Mouse (Mus musculus) hindbrain, embryonic 16.5 days (tissue): ENCODE data around the gene Hsd17b13. TPM values are rescaled to one million over a fixed set of nuclear protein-coding genes. Genes with fewer than 3 reads are reported as not detected.

ENCODE experiments used
- ATAC-seq: fragments of 200-750 bp; cut with Nextera tagmentation; 2 replicates; pipeline ENCODE4 v1.8.0; 2017; ENCODE audit warnings: moderate TSS enrichment, moderate library complexity
- H3K27ac ChIP-seq: fragments of 300-500 bp; sonication (generic); 2 replicates; pipeline ENCODE4 v1.5.1; 2014; ENCODE audit warnings: low read depth, mild to moderate bottlenecking, control low read depth, low read length, moderate library complexity
- H3K27me3 ChIP-seq: fragments of 300-500 bp; sonication (generic); replicated peaks from 2 replicates; pipeline ENCODE4 v1.6.1; 2014; ENCODE audit warnings: low read length; ENCODE audit not compliant: control insufficient read depth, insufficient read depth
- H3K36me3 ChIP-seq: fragments of 300-500 bp; sonication (generic); 2 replicates; pipeline ENCODE4 v1.6.1; 2014; ENCODE audit warnings: mild to moderate bottlenecking, low read length, moderate library complexity, mixed read lengths; ENCODE audit not compliant: control insufficient read depth, insufficient read depth
- H3K4me1 ChIP-seq: fragments of 300-500 bp; sonication (generic); 2 replicates; pipeline ENCODE4 v1.6.1; 2014; ENCODE audit warnings: low read depth, low read length; ENCODE audit not compliant: control insufficient read depth, insufficient read depth
- H3K4me2 ChIP-seq: fragments of 300-500 bp; sonication (generic); 2 replicates; pipeline ENCODE4 v1.6.1; 2014; ENCODE audit warnings: mild to moderate bottlenecking, low read length, control low read depth, moderate library complexity
- H3K4me3 ChIP-seq: fragments of 300-500 bp; sonication (generic); 2 replicates; pipeline ENCODE4 v1.5.1; 2014; ENCODE audit warnings: mild to moderate bottlenecking, low read length, control low read depth, moderate library complexity
- H3K9ac ChIP-seq: fragments of 300-500 bp; sonication (generic); 2 replicates; pipeline ENCODE4 v1.6.1; 2014; ENCODE audit warnings: low read depth, mild to moderate bottlenecking, control low read depth, low read length, moderate library complexity
- H3K9me3 ChIP-seq: fragments of 300-500 bp; sonication (generic); 2 replicates; pipeline ENCODE4 v1.6.1; 2014; ENCODE audit warnings: mild to moderate bottlenecking, low read length, moderate library complexity; ENCODE audit not compliant: control insufficient read depth
- WGBS: fragments of 180-500 bp; shearing (Covaris S2); extraction: QIAGEN DNeasy Blood & Tissue Kit; methylation state at CpG from one replicate; pipeline ENCODE4 v1.1.7; 2014; 5-methylcytosine and 5-hydroxymethylcytosine counted together
- polyA plus RNA-seq: library from polyadenylated mRNA; unstranded; fragments of >200 nt; fragmentation: Nextera tagmentation; extraction: Ambion mirVana; gene quantifications from 2 replicates; pipeline ENCODE4 v1.2.1, GENCODE M21; 2015

The Hsd17b13 gene
- polyA plus RNA-seq, 1 experiment from 2014 or later: not detected

- Histone ChIP-seq H3K4me3 (no peak overlapping the region), H3K4me2 (no peak overlapping the region), H3K4me1 (no peaks in the 10 kb centered on the region), H3K27me3 (no peaks in the 10 kb centered on the region), H3K9ac (no peak overlapping the region), H3K36me3 (no peaks in the 10 kb centered on the region), H3K9me3 (no peaks in the 10 kb centered on the region), H3K27ac (no peak overlapping the region)
- WGBS: 91% methylated on average over 4 of the region's 4 CpGs
- ATAC-seq: no peak
Measured at GRCm38 (mm10) chr5:103919497-103919896, 57.7 kb downstream of the Hsd17b13 start.

GRCm38 (mm10) chr5:103918233-103918632 is 59.0 kb downstream of the Hsd17b13 start:
- Histone ChIP-seq H3K9ac (no peak overlapping the region), H3K4me2 (no peak overlapping the region), H3K4me3 (no peak overlapping the region), H3K27me3 (no peaks in the 10 kb centered on the region), H3K27ac (no peak overlapping the region), H3K4me1 (no peaks in the 10 kb centered on the region), H3K9me3 (no peaks in the 10 kb centered on the region), H3K36me3 (no peaks in the 10 kb centered on the region)
- ATAC-seq: no peak
- 74% methylated on average over 3 of the region's 3 CpGs for whole genome bisulfite sequencing

- ATAC-seq: peak; percentile 28; the same call in 1 of the 2 replicates
- H3K4me3 ChIP-seq: no peak overlapping the region
- 61% methylated on average over 8 of the region's 8 CpGs for WGBS
Measured at GRCm38 (mm10) chr5:103917357-103917895, 59.8 kb downstream of the Hsd17b13 start.

GRCm38 (mm10) chr5:103916595-103917356 is 60.4 kb downstream of the Hsd17b13 start:
- Histone ChIP-seq H3K27ac (no peak overlapping the region), H3K9me3 (no peaks in the 10 kb centered on the region), H3K4me1 (no peaks in the 10 kb centered on the region), H3K9ac (no peak overlapping the region), H3K36me3 (no peaks in the 10 kb centered on the region), H3K4me3 (no peak overlapping the region), H3K4me2 (no peak overlapping the region), H3K27me3 (no peaks in the 10 kb centered on the region)
- no peak for ATAC-seq
- 66% methylated on average over 12 of the region's 12 CpGs for WGBS

More at GRCm38 (mm10) chr5:103917357-103917895, 59.8 kb downstream of the Hsd17b13 start:
- H3K27me3 ChIP-seq: no peaks in the 10 kb centered on the region
- H3K4me2 ChIP-seq: no peak overlapping the region
- no peaks in the 10 kb centered on the region for H3K9me3 ChIP-seq
- no peak overlapping the region for H3K9ac ChIP-seq
- no peaks in the 10 kb centered on the region for H3K4me1 ChIP-seq
- no peak overlapping the region for H3K27ac ChIP-seq
- H3K36me3 ChIP-seq: no peaks in the 10 kb centered on the region

- 78% methylated on average over 11 of the region's 11 CpGs for WGBS
- H3K4me3 ChIP-seq: no peak overlapping the region
Measured at GRCm38 (mm10) chr5:103914335-103915226, 62.6 kb downstream of the Hsd17b13 start.

GRCm38 (mm10) chr5:103913150-103913549 is 64.1 kb downstream of the Hsd17b13 start:
- no peak for ATAC-seq
- Histone ChIP-seq H3K9me3 (no peaks in the 10 kb centered on the region), H3K4me1 (no peaks in the 10 kb centered on the region), H3K4me2 (no peak overlapping the region), H3K27me3 (no peaks in the 10 kb centered on the region), H3K9ac (no peak overlapping the region), H3K4me3 (no peak overlapping the region), H3K27ac (no peak overlapping the region), H3K36me3 (no peaks in the 10 kb centered on the region)
- 70% methylated on average over 4 of the region's 4 CpGs for WGBS

More at GRCm38 (mm10) chr5:103914335-103915226, 62.6 kb downstream of the Hsd17b13 start:
- H3K4me2 ChIP-seq: no peak overlapping the region
- no peak overlapping the region for H3K9ac ChIP-seq
- H3K4me1 ChIP-seq: no peaks in the 10 kb centered on the region
- no peak for ATAC-seq
- H3K27me3 ChIP-seq: no peaks in the 10 kb centered on the region
- H3K36me3 ChIP-seq: no peaks in the 10 kb centered on the region
- H3K9me3 ChIP-seq: no peaks in the 10 kb centered on the region
- H3K27ac ChIP-seq: no peak overlapping the region

GRCm38 (mm10) chr5:103911555-103911954 is 65.7 kb downstream of the Hsd17b13 start:
- 89% methylated on average over 5 of the region's 5 CpGs for WGBS
- no peaks in the 10 kb centered on the region for H3K27me3 ChIP-seq
- H3K27ac ChIP-seq: no peak overlapping the region
- peak overlapping the region; percentile 94 for H3K4me3 ChIP-seq
- no peaks in the 10 kb centered on the region for H3K36me3 ChIP-seq
- H3K4me2 ChIP-seq: peak overlapping the region; percentile 41; the same call in 1 of the 2 replicates
- H3K4me1 ChIP-seq: no peaks in the 10 kb centered on the region
- peak; percentile 15 for ATAC-seq
- H3K9ac ChIP-seq: peak overlapping the region; percentile 22; the same call in 1 of the 2 replicates
- no peaks in the 10 kb centered on the region for H3K9me3 ChIP-seq

- peak within 1 kb of the TSS; percentile 95 for H3K9ac ChIP-seq
- peak; percentile 98 for ATAC-seq
- peak within 1 kb of the TSS; percentile 56 for H3K4me2 ChIP-seq
- no peaks in the 10 kb centered on the region for H3K4me1 ChIP-seq
- no peaks in the 10 kb centered on the region for H3K27me3 ChIP-seq
- H3K4me3 ChIP-seq: peak within 1 kb of the TSS; percentile 94
- H3K9me3 ChIP-seq: no peaks in the 10 kb centered on the region
- WGBS: 1% methylated on average over 43 of the region's 86 CpGs
- peak within 1 kb of the TSS; percentile 86 for H3K27ac ChIP-seq
- no peaks in the 10 kb centered on the region for H3K36me3 ChIP-seq
Measured at GRCm38 (mm10) chr5:103910748-103911409, 66.3 kb downstream of the Hsd17b13 start, which contains the start of gene Klhl8. Gene Klhl8 (minus strand): TSS chr5:103911259.
